Mouse (Mus musculus): ENCODE data around the gene Rhob. TPM values are rescaled to one million over a fixed set of nuclear protein-coding genes. Genes with fewer than 3 reads are reported as not detected.
"Not testable (repeated sequence)": the region's sequence is repeated elsewhere in the genome, so short reads cannot be mapped to it uniquely, and the experiment has no call there.

Rhob gene
- total and polyA plus RNA-seq, 2 experiments: 12.8 to 31.0 TPM

- no peak overlapping the region for H3K9ac ChIP-seq (ENCODE audit: low read depth, low read length)
- no peaks in the 10 kb centered on the region for H3K4me1 ChIP-seq (ENCODE audit: control insufficient read depth, insufficient read depth, low read length)
- no peak for TF ChIP-seq POLR2A (IDR thresholded peaks at IDR 0.05; ENCODE audit: extremely low read depth, insufficient read depth, low read length)
- TF ChIP-seq CTCF (IDR thresholded peaks at IDR 0.05; ENCODE audit: low read depth, low read length): no peak
- H3K27ac ChIP-seq (replicated peaks; ENCODE audit: insufficient read depth, low read depth, low read length): no peak overlapping the region
- H3K36me3 ChIP-seq (ENCODE audit: control insufficient read depth, insufficient read depth, low read length): no peaks in the 10 kb centered on the region
- DNase-seq (ENCODE audit: extremely low read depth, low read depth, low spot score): no peak
- WGBS: 92% methylated on average over 5 of the region's 5 CpGs
- no peak overlapping the region for H3K4me3 ChIP-seq (ENCODE audit: insufficient read depth, low read depth, low read length)
- H3K79me2 ChIP-seq (ENCODE audit: control insufficient read depth, insufficient read depth, low read length): no peaks in the 10 kb centered on the region
- H3K27me3 ChIP-seq (ENCODE audit: control insufficient read depth, insufficient read depth, low read length): no peaks in the 10 kb centered on the region
Measured at GRCm38 (mm10) chr12:8462533-8462932, 37.3 kb downstream of the Rhob start.

- H3K79me2 ChIP-seq (ENCODE audit: control insufficient read depth, insufficient read depth, low read length); H3K27me3 ChIP-seq (ENCODE audit: control insufficient read depth, insufficient read depth, low read length); DNase-seq (ENCODE audit: extremely low read depth, low read depth, low spot score); H3K4me3 ChIP-seq (ENCODE audit: insufficient read depth, low read depth, low read length); H3K27ac ChIP-seq (replicated peaks; ENCODE audit: insufficient read depth, low read depth, low read length); H3K9ac ChIP-seq (ENCODE audit: low read depth, low read length); H3K4me1 ChIP-seq (ENCODE audit: control insufficient read depth, insufficient read depth, low read length); H3K36me3 ChIP-seq (ENCODE audit: control insufficient read depth, insufficient read depth, low read length): not testable (repeated sequence)
- WGBS: 92% methylated on average over 8 of the region's 8 CpGs
Measured at GRCm38 (mm10) chr12:8461575-8461974, 38.2 kb downstream of the Rhob start.

DNA sequence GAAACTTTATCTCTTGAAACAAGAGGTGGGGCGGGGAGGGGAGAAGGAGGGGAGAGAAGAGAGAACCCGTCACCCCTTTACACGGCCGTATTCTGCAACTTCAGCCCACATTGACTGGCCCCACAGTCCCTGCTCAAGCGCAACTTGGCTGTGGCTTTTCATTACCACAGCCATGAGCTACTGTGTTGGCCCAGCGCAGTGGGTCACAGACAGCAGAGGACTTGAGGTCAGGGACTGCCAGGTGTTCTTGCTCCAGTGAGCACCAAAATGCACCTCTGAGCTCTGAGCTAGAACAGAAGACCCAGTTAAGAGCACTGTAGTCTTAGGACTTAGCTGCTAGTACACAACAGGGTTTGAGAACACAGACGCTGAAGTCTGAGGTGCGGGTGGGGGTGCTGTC lies 41.4 kb downstream of the Rhob start:
- no peak for DNase-seq (ENCODE audit: extremely low read depth, low read depth, low spot score)
- Histone ChIP-seq H3K27me3 (ENCODE audit: control insufficient read depth, insufficient read depth, low read length) (no peaks in the 10 kb centered on the region), H3K27ac (replicated peaks; ENCODE audit: insufficient read depth, low read depth, low read length) (no peak overlapping the region), H3K9ac (ENCODE audit: low read depth, low read length) (no peak overlapping the region), H3K79me2 (ENCODE audit: control insufficient read depth, insufficient read depth, low read length) (no peaks in the 10 kb centered on the region), H3K36me3 (ENCODE audit: control insufficient read depth, insufficient read depth, low read length) (no peaks in the 10 kb centered on the region), H3K4me3 (ENCODE audit: insufficient read depth, low read depth, low read length) (no peak overlapping the region), H3K4me1 (ENCODE audit: control insufficient read depth, insufficient read depth, low read length) (peaks cover 11% of the 10 kb centered on the region)
- 95% methylated on average over 8 of the region's 8 CpGs for WGBS
- TF ChIP-seq CTCF (IDR thresholded peaks at IDR 0.05; ENCODE audit: low read depth, low read length): no peak
- TF ChIP-seq POLR2A (IDR thresholded peaks at IDR 0.05; ENCODE audit: extremely low read depth, insufficient read depth, low read length): no peak

DNA sequence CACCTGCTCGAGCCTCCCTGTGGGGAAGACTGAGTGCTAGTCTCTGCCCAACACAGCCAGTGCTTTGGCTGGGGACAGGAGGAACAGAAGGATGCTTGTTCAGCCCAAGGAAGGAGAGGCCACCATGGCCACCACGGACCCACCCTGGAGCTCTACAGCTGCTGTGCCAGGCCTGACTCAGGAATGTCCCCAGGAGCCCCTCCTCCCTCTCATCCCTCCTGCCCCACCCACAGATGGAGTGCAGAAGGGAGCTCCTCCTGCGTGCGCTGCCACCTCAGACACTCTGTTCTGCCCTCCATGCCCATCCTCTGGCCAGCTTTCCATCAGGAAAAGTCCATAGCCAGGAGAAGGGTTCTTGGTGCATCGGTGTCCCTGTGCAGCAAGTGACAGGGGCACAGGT lies 42.8 kb downstream of the Rhob start:
- no peaks in the 10 kb centered on the region for H3K27me3 ChIP-seq (ENCODE audit: control insufficient read depth, insufficient read depth, low read length)
- no peak overlapping the region for H3K4me3 ChIP-seq (ENCODE audit: insufficient read depth, low read depth, low read length)
- H3K4me1 ChIP-seq (ENCODE audit: control insufficient read depth, insufficient read depth, low read length): peaks cover 19% of the 10 kb centered on the region
- no peak overlapping the region for H3K27ac ChIP-seq (replicated peaks; ENCODE audit: insufficient read depth, low read depth, low read length)
- 87% methylated on average over 5 of the region's 5 CpGs for WGBS
- TF ChIP-seq CTCF (IDR thresholded peaks at IDR 0.05; ENCODE audit: low read depth, low read length) (no peak), POLR2A (IDR thresholded peaks at IDR 0.05; ENCODE audit: extremely low read depth, insufficient read depth, low read length) (no peak)
- H3K79me2 ChIP-seq (ENCODE audit: control insufficient read depth, insufficient read depth, low read length): no peaks in the 10 kb centered on the region
- no peaks in the 10 kb centered on the region for H3K36me3 ChIP-seq (ENCODE audit: control insufficient read depth, insufficient read depth, low read length)
- H3K9ac ChIP-seq (ENCODE audit: low read depth, low read length): no peak overlapping the region
- DNase-seq (ENCODE audit: extremely low read depth, low read depth, low spot score): no peak

GRCm38 (mm10) chr12:8455046-8455445 lies 44.8 kb downstream of the Rhob start:
- H3K79me2 ChIP-seq (ENCODE audit: control insufficient read depth, insufficient read depth, low read length): no peaks in the 10 kb centered on the region
- no peak overlapping the region for H3K9ac ChIP-seq (ENCODE audit: low read depth, low read length)
- no peak overlapping the region for H3K27ac ChIP-seq (replicated peaks; ENCODE audit: insufficient read depth, low read depth, low read length)
- WGBS: 74% methylated on average over 2 of the region's 2 CpGs
- peaks cover 20% of the 10 kb centered on the region for H3K4me1 ChIP-seq (ENCODE audit: control insufficient read depth, insufficient read depth, low read length)
- no peak overlapping the region for H3K4me3 ChIP-seq (ENCODE audit: insufficient read depth, low read depth, low read length)
- H3K36me3 ChIP-seq (ENCODE audit: control insufficient read depth, insufficient read depth, low read length): no peaks in the 10 kb centered on the region
- TF ChIP-seq CTCF (IDR thresholded peaks at IDR 0.05; ENCODE audit: low read depth, low read length) (no peak), POLR2A (IDR thresholded peaks at IDR 0.05; ENCODE audit: extremely low read depth, insufficient read depth, low read length) (no peak)
- H3K27me3 ChIP-seq (ENCODE audit: control insufficient read depth, insufficient read depth, low read length): no peaks in the 10 kb centered on the region
- no peak for DNase-seq (ENCODE audit: extremely low read depth, low read depth, low spot score)

- Histone ChIP-seq H3K9ac (ENCODE audit: low read depth, low read length) (no peak overlapping the region), H3K4me1 (ENCODE audit: control insufficient read depth, insufficient read depth, low read length) (peaks cover 20% of the 10 kb centered on the region), H3K27me3 (ENCODE audit: control insufficient read depth, insufficient read depth, low read length) (no peaks in the 10 kb centered on the region), H3K79me2 (ENCODE audit: control insufficient read depth, insufficient read depth, low read length) (no peaks in the 10 kb centered on the region), H3K36me3 (ENCODE audit: control insufficient read depth, insufficient read depth, low read length) (no peaks in the 10 kb centered on the region), H3K27ac (replicated peaks; ENCODE audit: insufficient read depth, low read depth, low read length) (peak overlapping the region; percentile 73), H3K4me3 (ENCODE audit: insufficient read depth, low read depth, low read length) (no peak overlapping the region)
- DNase-seq (ENCODE audit: extremely low read depth, low read depth, low spot score): peak; percentile 98
- no peak for TF ChIP-seq POLR2A (IDR thresholded peaks at IDR 0.05; ENCODE audit: extremely low read depth, insufficient read depth, low read length)
- no peak for TF ChIP-seq CTCF (IDR thresholded peaks at IDR 0.05; ENCODE audit: low read depth, low read length)
- WGBS: 27% methylated on average over 3 of the region's 3 CpGs
Measured at GRCm38 (mm10) chr12:8454487-8454886, 45.3 kb downstream of the Rhob start.
